Mouse (Mus musculus) v-Abl transformed pro-B cells (cell line): ENCODE data around the gene Akr1b3.
"Not testable (repeated sequence)": the region's sequence is repeated elsewhere in the genome, so short reads cannot be mapped to it uniquely, and the experiment has no call there.

Experiments
- in situ Hi-C, 2 experiments: fragments of 400-800 bp; cut with MboI; formaldehyde crosslinking; loops; one replicate each; pipeline ENCODE4 v1.15.1; 2025; ENCODE audit not compliant: unreplicated experiment in 2 of 2

Akr1b3 gene

GRCm38 (mm10) chr6:34331804-34332203, 14.5 kb upstream of the Akr1b3 start:
- in situ Hi-C loops, result not testable (repeated sequence)

DNA sequence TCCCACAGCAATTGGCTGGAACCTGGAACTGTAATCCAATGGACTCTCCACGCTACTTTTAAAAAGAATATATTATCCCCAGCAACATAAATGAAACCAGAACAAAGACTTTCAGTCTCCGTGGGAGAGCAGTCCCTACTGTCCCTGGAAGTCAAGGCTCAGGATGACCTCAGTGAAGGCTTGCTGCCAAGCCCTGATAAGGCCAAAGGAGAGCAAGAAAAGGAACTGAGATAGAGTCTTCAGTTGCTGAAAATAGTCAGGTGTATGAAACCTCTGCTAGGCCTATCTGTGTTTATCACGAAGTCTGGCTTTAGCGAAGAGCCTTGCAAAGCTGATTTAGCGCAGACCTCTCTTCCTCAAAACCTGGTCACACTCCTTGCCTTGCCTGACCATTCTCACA, 14.1 kb upstream of the Akr1b3 start:
- in situ Hi-C loops, result no loop called here

- in situ Hi-C loops, result loop anchor here in 1 of 2 experiments (25.0 kb wide), 1 partner anchor 915 kb away; no protein-coding TSS in a partner anchor
Measured at GRCm38 (mm10) chr6:34322121-34322520, 4.8 kb upstream of the Akr1b3 start.

DNA sequence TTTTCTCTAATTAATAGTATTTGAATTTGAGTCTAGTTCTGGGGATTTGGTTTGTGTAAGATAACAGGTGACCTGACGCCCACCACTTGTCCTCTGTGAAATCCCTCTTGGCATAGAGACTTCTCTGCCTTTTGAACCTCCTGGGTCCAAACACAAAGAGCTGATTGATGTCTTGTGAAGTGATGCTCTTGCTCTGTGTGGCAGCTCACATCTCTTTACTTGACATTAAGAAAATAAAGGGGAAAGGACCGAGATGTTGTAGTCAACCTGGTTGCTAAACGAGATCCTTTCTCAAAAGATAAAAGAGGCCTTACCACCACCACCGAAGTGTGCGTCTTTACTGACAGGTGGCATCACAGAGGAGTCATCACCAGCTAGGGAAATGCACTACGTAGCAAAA, 1.4 kb upstream of the Akr1b3 start:
- in situ Hi-C loops, result loop anchor here in 1 of 2 experiments (25.0 kb wide), 1 partner anchor 919 kb away; no protein-coding TSS in a partner anchor

DNA sequence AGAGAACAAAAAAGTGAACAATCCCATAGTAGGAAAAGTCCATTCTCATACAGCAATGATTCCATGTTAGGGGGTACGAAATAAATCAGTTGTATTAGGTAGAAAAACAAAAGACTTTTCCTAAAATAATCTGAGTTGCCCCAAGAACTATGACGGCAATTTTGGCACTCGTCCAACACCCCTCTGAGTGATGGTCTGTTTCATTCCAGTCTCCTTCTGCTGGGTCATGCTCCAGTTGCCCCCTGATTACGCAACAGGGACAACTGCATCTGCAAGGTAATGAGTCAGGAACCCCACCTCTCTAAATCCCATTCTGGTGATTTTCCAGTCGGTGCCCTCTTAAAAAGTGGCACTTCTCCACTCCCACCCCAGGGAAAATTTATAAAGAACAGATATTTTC, 894 bp upstream of the Akr1b3 start:
- in situ Hi-C loops, result loop anchor here in 1 of 2 experiments (25.0 kb wide), 1 partner anchor 919 kb away; no protein-coding TSS in a partner anchor

GRCm38 (mm10) chr6:34313921-34314320, 3.4 kb downstream of the Akr1b3 start:
- in situ Hi-C loops, result loop anchor here in 1 of 2 experiments (25.0 kb wide), 1 partner anchor 923 kb away; no protein-coding TSS in a partner anchor

DNA sequence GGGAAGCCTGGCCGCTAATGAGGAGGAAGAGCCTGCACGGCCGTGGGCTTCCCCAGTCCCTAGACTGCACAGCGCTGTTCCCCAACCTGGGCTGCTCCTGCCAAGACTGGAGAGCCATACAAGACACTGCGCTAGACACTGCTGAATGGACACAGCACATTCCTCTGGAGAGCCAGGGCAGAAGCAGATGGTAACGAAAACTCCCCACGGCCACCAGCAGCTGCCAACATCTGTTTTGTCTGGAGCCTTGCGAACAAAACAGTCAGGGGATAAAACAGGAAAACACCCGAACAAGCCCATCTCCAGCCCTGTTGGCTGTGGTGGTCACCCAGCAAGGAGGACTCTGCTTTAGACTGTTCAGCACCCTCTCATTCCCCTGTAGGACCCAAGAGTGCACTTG, 3.9 kb downstream of the Akr1b3 start:
- in situ Hi-C loops, result loop anchor here in 1 of 2 experiments (25.0 kb wide), 1 partner anchor 924 kb away; no protein-coding TSS in a partner anchor

DNA sequence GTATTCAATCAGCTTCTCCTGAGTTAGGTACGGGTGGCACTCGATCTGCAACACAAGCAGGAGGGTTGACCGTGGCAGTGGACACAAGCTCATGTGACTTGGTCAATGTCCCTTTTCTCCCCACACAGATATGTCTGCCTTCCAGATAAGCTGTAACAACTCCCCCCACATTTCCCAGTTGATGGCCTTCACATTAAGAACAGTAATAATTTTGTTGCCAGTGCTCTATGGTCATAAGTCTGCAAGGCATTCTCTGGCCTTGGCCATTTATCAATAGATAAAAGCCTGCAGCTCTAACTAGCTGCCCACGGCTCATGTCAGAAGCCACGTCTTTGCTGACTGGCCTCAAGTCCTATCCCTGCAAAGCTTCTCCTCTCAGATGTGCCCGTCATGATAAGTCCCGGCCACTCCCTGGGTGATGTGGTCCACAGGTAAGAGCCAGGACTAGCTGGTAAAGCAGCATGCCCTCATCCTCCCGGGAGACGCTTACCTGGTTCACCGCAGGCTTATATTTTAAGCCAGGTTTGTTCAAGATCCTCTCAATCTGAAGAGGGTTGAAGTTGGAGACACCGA, 7.2 kb downstream of the Akr1b3 start:
- in situ Hi-C loops, result loop anchor here in 1 of 2 experiments (25.0 kb wide), 1 partner anchor 927 kb away; no protein-coding TSS in a partner anchor

- in situ Hi-C loops, result loop anchor here in 1 of 2 experiments (25.0 kb wide), 1 partner anchor 928 kb away; no protein-coding TSS in a partner anchor
Measured at GRCm38 (mm10) chr6:34309526-34309925, 7.8 kb downstream of the Akr1b3 start.

- in situ Hi-C loops, result loop anchor here in 1 of 2 experiments (25.0 kb wide), 1 partner anchor 931 kb away; no protein-coding TSS in a partner anchor
Measured at GRCm38 (mm10) chr6:34306797-34307196, 10.5 kb downstream of the Akr1b3 start.

DNA sequence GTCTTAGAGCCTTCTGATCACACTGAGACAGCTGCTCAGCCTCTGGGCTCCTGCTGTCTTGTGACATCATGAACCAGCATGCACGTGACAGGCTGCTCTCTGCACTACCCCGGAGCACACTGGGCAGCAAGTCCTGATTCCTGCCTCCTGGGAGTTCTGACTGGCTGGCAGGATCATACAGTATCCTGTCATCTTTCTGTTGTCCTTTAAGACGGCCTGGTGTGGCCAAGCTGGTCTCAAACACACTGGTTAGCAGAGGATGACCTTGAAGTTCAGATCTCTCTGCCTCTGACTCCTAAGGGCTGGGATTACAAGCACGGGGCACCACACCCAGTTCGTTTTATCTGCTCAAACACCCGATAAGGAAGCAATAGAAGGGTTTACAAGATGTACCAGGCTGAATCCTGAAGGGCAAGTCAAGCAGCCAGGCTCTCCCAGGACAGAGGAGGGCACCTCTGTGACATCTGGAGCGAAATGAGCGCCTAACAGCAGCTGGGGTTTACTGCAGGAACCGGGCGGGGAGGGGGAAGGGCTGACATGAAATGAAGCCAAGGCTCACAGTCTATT, 12.5 kb downstream of the Akr1b3 start:
- in situ Hi-C loops, result loop anchor here in 1 of 2 experiments (25.0 kb wide), 1 partner anchor 933 kb away; no protein-coding TSS in a partner anchor

- in situ Hi-C loops, result loop anchor here (10.0 to 25.0 kb wide), 2 partner anchors 465 to 628 kb away; partner anchors contain the start of gene Stra8 (in 1 of the 2)
Measured at GRCm38 (mm10) chr6:34297055-34297454, 20.2 kb downstream of the Akr1b3 start.

DNA sequence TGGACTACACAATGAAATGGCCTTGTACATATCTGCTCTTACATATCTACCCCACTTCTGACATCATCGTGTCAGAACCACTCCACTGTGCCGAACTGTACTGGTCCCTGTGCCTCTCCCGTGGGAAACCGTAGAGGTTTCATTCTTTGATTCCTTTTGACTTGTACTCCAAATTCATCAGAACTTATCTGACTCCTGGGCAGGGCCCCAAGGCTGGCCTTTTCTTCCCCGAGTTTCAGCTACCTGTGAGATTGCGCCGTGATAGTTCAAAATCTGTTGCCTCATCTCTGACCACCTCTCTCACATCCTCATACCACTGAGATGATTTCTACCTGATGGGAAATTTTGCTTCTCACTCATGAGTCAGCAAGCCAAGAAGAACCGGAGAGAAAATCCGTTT, 21.8 kb downstream of the Akr1b3 start:
- in situ Hi-C loops, result loop anchor here (10.0 to 25.0 kb wide), 2 partner anchors 467 to 629 kb away; partner anchors contain the start of gene Stra8 (in 1 of the 2)

- in situ Hi-C loops, result loop anchor here (5.0 to 25.0 kb wide), 5 partner anchors 54 to 632 kb away; partner anchors contain the start of gene Stra8 (in 1 of the 2)
Measured at GRCm38 (mm10) chr6:34292882-34293487, 24.3 kb downstream of the Akr1b3 start.

GRCm38 (mm10) chr6:34292196-34292881, 24.9 kb downstream of the Akr1b3 start:
- in situ Hi-C loops, result loop anchor here (5.0 to 25.0 kb wide), 5 partner anchors 55 to 632 kb away; partner anchors contain the start of gene Stra8 (in 1 of the 2)

DNA sequence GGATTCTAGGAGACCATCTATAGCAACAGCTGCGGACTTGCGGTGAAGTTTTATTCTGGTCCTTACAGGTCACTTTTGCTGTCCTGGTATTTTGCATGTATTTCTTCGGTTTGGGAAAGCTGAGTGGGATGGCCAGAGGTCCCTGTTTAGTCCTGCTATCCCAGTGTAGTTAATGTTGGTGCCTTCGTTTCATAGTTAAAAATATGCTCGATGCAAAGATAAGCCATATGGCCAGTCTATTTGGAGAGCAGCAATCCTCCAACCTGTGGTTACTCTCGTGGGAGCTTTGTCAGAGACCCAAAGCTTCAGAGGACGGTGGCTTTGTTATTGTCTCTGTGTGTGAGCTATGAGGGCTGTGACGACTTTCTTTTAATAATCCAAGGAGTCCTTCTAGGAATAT, 26.6 kb downstream of the Akr1b3 start:
- in situ Hi-C loops, result loop anchor here (5.0 to 25.0 kb wide), 5 partner anchors 57 to 634 kb away; partner anchors contain the start of gene Stra8 (in 1 of the 2)

DNA sequence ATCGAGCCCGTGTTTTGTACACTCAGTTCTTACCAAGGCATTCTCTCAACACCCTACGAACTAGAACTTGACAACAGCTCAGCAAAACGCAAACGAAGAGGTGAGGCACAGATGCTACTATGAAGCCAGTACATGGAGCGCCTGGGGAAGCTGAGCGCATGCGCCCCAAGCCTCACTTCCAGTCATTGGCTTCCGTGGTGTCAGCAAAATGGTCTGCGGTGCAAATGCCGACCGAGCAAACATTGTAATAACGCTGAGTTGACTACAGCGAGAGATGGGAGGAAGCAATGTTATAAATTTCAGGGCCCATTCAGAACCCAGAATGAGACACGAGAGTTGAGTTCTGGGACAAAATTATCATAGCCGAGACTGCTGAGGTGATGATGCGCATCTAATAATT, 27.2 kb downstream of the Akr1b3 start:
- in situ Hi-C loops, result loop anchor here (5.0 to 25.0 kb wide), 5 partner anchors 57 to 635 kb away; partner anchors contain the start of gene Stra8 (in 1 of the 2)

- in situ Hi-C loops, result loop anchor here in 1 of 2 experiments (25.0 kb wide), 1 partner anchor 474 kb away; no protein-coding TSS in a partner anchor
Measured at GRCm38 (mm10) chr6:34288098-34288497, 29.2 kb downstream of the Akr1b3 start.

- in situ Hi-C loops, result loop anchor here in 1 of 2 experiments (25.0 kb wide), 1 partner anchor 475 kb away; no protein-coding TSS in a partner anchor
Measured at GRCm38 (mm10) chr6:34286841-34287240, 30.4 kb downstream of the Akr1b3 start.

DNA sequence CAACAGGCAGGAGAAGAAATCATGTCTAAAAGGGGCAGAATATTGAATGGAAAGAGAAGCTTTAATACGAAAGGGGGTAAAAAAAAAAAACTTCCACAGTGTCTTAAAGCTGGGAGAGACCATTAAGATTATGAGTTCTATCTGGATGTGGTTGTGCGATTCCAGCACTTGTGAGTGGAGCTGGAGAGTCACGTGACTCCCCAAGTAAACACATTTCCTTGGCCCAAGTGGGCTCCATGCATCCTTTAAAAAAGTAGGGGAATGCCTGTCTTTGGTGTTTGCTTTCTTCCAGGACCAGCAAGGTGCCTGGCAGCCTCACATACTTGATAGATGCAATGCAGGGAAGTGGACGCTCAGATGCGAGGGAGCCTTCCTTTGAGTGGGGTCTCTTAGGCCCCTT, 38.9 kb downstream of the Akr1b3 start:
- in situ Hi-C loops, result loop anchor here in 1 of 2 experiments (25.0 kb wide), 1 partner anchor 484 kb away; no protein-coding TSS in a partner anchor
